Mouse (Mus musculus): ENCODE measurements at regions not wholly inside any gene's neighbourhood (a gene's known extent, or its start where the extent isn't known, plus 50 kb on each side); places are given as distances from the start of the nearest gene placed in this dataset.

GRCm38 (mm10) chr12:12147088-12147687 is 114.8 kb upstream of the Fam49a start:
- DNase-seq: no peak

GRCm38 (mm10) chr12:12147847-12148246 is 114.1 kb upstream of the Fam49a start:
- DNase-seq: no peak

GRCm38 (mm10) chr12:12148659-12149399 is 113.1 kb upstream of the Fam49a start:
- peak; percentile 8 to 13 for DNase-seq

GRCm38 (mm10) chr12:12164411-12164810 is 97.5 kb upstream of the Fam49a start:
- DNase-seq: no peak

- DNase-seq: no peak
Measured at GRCm38 (mm10) chr12:12170581-12170980, 91.4 kb upstream of the Fam49a start.

- no peak for DNase-seq
Measured at GRCm38 (mm10) chr12:12172087-12172823, 89.7 kb upstream of the Fam49a start.

GRCm38 (mm10) chr12:12176331-12177263 is 85.3 kb upstream of the Fam49a start:
- DNase-seq: peak; percentile 63 to 78

- DNase-seq: no peak
Measured at GRCm38 (mm10) chr12:12177264-12178043, 84.5 kb upstream of the Fam49a start.

- no peak for DNase-seq
Measured at GRCm38 (mm10) chr12:12178391-12178790, 83.5 kb upstream of the Fam49a start.

GRCm38 (mm10) chr12:12179292-12179865 is 82.6 kb upstream of the Fam49a start:
- peak; percentile 8 to 20 for DNase-seq

- no peak for DNase-seq
Measured at GRCm38 (mm10) chr12:12180986-12181385, 81.0 kb upstream of the Fam49a start.

GRCm38 (mm10) chr12:12181686-12182085 is 80.3 kb upstream of the Fam49a start:
- no peak for DNase-seq

GRCm38 (mm10) chr12:12186353-12186752 is 75.6 kb upstream of the Fam49a start:
- DNase-seq: no peak

GRCm38 (mm10) chr12:12195066-12195465 is 66.9 kb upstream of the Fam49a start:
- no peak for DNase-seq

GRCm38 (mm10) chr12:12196627-12197026 is 65.3 kb upstream of the Fam49a start:
- no peak for DNase-seq

- DNase-seq: no peak
Measured at GRCm38 (mm10) chr12:12208216-12208615, 53.7 kb upstream of the Fam49a start.

Data from cerebellum, adult 18-20 months (tissue).